Mouse (Mus musculus): ENCODE data around the gene Cactin. TPM values are rescaled to one million over a fixed set of nuclear protein-coding genes. Genes with fewer than 3 reads are reported as not detected.

Cactin gene
- polyA plus RNA-seq, 1 experiment from 2014 or later: 44.2 TPM

- Histone ChIP-seq H3K9ac (no peak overlapping the region), H3K9me3 (replicated peaks) (no peaks in the 10 kb centered on the region), H3K4me1 (peaks cover 48% of the 10 kb centered on the region), H3K27ac (no peak overlapping the region), H3K4me3 (replicated peaks) (no peak overlapping the region), H3K36me3 (peaks cover 62% of the 10 kb centered on the region), H3K4me2 (no peak overlapping the region), H3K27me3 (no peaks in the 10 kb centered on the region)
- ATAC-seq (replicated peaks; ENCODE audit: low FRiP score): no peak
- 91% methylated on average over 23 of the region's 23 CpGs for WGBS
Measured at GRCm38 (mm10) chr10:81323141-81323775, 2.4 kb downstream of the Cactin start.

DNA sequence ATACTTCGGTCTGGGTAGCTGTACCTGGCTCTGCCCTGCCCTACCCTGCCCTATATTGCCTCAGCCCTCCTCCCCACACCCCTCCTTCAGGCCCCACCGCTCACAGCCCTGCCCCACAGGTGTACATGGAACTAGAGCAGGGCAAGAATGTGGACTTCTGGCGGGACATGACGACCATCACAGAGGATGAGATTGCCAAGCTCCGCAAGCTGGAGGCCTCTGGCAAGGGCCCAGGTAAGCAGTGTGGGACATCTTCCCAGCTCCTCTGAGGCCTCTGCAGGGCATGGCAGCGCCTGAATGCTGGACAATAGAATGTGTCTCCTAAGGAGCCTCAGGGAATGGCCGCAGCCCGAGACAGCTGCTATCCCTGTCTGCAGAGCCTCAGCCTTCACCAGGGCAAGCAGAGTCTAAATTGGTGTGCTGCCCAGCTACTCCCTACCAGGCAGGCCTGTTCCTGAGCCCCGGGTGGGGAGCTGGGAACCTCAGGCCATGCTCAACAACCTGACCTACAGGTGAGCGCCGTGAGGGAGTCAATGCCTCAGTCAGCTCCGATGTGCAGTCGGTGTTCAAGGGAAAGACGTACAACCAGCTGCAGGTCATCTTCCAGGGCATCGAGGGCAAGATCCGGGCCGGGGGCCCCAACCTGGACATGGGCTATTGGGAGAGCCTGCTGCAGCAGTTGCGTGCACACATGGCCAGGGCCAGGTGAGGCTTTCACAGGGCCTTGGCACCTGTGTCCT, 3.1 kb downstream of the Cactin start:
- no peak for ATAC-seq (replicated peaks; ENCODE audit: low FRiP score)
- H3K27me3 ChIP-seq: no peaks in the 10 kb centered on the region
- 93% methylated on average over 18 of the region's 18 CpGs for WGBS
- peaks cover 55% of the 10 kb centered on the region for H3K36me3 ChIP-seq
- no peaks in the 10 kb centered on the region for H3K9me3 ChIP-seq (replicated peaks)
- no peak overlapping the region for H3K9ac ChIP-seq
- H3K4me2 ChIP-seq: no peak overlapping the region
- no peak overlapping the region for H3K27ac ChIP-seq
- H3K4me3 ChIP-seq (replicated peaks): no peak overlapping the region
- H3K4me1 ChIP-seq: peaks cover 48% of the 10 kb centered on the region

- ATAC-seq (replicated peaks; ENCODE audit: low FRiP score): no peak
- H3K27me3 ChIP-seq: no peaks in the 10 kb centered on the region
- H3K4me2 ChIP-seq: no peak overlapping the region
- H3K4me1 ChIP-seq: peaks cover 50% of the 10 kb centered on the region
- H3K9me3 ChIP-seq (replicated peaks): no peaks in the 10 kb centered on the region
- H3K4me3 ChIP-seq (replicated peaks): no peak overlapping the region
- WGBS: 88% methylated on average over 21 of the region's 21 CpGs
- no peak overlapping the region for H3K9ac ChIP-seq
- H3K36me3 ChIP-seq: peaks cover 54% of the 10 kb centered on the region
- H3K27ac ChIP-seq: 0 out of 2 replicates have a peak overlapping the region, but pooled peaks have one; percentile 22
Measured at GRCm38 (mm10) chr10:81325176-81325575, 4.3 kb downstream of the Cactin start.

DNA sequence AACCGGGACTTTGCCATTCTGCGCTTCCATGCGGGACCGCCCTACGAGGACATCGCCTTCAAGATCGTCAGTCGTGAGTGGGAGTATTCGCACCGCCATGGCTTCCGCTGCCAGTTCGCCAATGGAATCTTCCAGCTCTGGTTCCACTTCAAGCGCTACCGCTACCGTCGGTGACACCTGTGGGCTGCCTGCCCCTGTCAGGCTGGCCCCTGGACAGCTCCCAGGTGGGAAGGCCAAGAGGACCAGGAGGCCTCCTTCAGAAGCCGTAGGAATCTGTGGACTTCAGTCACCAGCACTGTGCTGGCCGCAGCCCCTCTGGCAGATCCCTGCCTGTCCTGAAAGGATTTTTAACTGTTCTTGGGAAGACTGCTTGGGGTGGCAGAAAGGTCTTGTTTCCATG, 4.9 kb downstream of the Cactin start:
- Histone ChIP-seq H3K9me3 (replicated peaks) (no peaks in the 10 kb centered on the region), H3K4me3 (replicated peaks) (no peak overlapping the region), H3K27me3 (no peaks in the 10 kb centered on the region), H3K27ac (peak overlapping the region; percentile 28), H3K36me3 (peaks cover 54% of the 10 kb centered on the region), H3K4me2 (no peak overlapping the region), H3K4me1 (peaks cover 52% of the 10 kb centered on the region), H3K9ac (no peak overlapping the region)
- 91% methylated on average over 18 of the region's 18 CpGs for WGBS
- no peak for ATAC-seq (replicated peaks; ENCODE audit: low FRiP score)

DNA sequence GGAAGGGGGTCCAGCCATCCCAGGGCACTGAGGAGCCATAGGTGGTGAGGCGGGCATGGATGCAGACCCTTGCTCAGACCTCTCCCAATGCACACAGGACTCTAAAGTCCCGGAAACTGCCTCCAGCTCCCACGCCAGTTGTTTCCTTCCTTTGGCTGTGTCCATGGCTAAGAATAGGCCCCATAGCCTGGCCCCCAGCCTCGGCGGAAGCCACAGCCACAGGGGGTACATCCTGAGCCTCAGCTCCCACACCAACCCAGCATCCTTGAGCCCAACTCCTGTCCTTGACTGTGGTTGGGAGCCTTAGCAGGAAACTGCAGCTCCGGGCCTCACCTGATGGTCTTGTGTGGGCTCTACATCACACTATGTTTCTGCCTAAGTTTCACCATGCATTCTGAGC, 6.0 kb downstream of the Cactin start:
- Histone ChIP-seq H3K4me2 (no peak overlapping the region), H3K9ac (no peak overlapping the region), H3K4me1 (peaks cover 53% of the 10 kb centered on the region), H3K4me3 (replicated peaks) (no peak overlapping the region), H3K36me3 (peaks cover 54% of the 10 kb centered on the region), H3K9me3 (replicated peaks) (no peaks in the 10 kb centered on the region), H3K27ac (peak overlapping the region; percentile 87), H3K27me3 (no peaks in the 10 kb centered on the region)
- no peak for ATAC-seq (replicated peaks; ENCODE audit: low FRiP score)
- 77% methylated on average over 6 of the region's 6 CpGs for WGBS

DNA sequence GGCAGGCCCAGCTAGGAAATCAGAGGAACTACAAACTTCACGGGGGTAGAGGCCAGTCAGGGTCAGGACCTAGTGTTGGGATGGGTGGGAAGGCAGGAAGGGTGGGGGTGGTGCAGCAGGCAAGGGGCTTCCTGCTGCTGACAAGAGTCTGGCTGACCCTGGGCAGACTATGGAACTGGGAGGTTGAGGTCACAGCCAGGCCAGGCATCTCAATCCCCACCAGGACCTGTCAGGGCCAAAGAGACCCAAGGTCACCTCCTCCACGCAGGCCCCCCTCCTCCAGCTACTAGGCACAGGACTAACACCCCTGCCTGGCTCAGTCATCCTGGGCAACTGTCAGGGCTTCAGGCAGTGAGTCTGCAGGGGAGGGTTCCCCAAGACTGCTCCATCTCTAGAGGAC, 7.1 kb downstream of the Cactin start:
- 0 out of 2 replicates have a peak overlapping the region, but pooled peaks have one; percentile 14 for H3K9ac ChIP-seq
- peaks cover 44% of the 10 kb centered on the region for H3K36me3 ChIP-seq
- peaks cover 9% of the 10 kb centered on the region; the same call in 1 of the 2 replicates for H3K27me3 ChIP-seq
- peaks cover 50% of the 10 kb centered on the region for H3K4me1 ChIP-seq
- 0 out of 2 replicates have a peak overlapping the region, but pooled peaks have one; percentile 25 for H3K4me3 ChIP-seq (replicated peaks)
- peak overlapping the region; percentile 49 for H3K4me2 ChIP-seq
- 21% methylated on average over 2 of the region's 2 CpGs for WGBS
- H3K27ac ChIP-seq: peak overlapping the region; percentile 87
- ATAC-seq (replicated peaks; ENCODE audit: low FRiP score): no peak
- H3K9me3 ChIP-seq (replicated peaks): no peaks in the 10 kb centered on the region

- WGBS: 9% methylated on average over 10 of the region's 10 CpGs
- Histone ChIP-seq H3K9me3 (replicated peaks) (no peaks in the 10 kb centered on the region), H3K9ac (peak within 1 kb of the TSS; percentile 14), H3K4me3 (replicated peaks) (peak within 1 kb of the TSS; percentile 25), H3K4me2 (peak within 1 kb of the TSS; percentile 49), H3K27ac (peak within 1 kb of the TSS; percentile 87), H3K4me1 (peaks cover 49% of the 10 kb centered on the region), H3K36me3 (peaks cover 40% of the 10 kb centered on the region), H3K27me3 (peaks cover 13% of the 10 kb centered on the region; the same call in 1 of the 2 replicates)
- ATAC-seq (replicated peaks; ENCODE audit: low FRiP score): peak; percentile 31; the same call in 1 of the 2 replicates
Measured at GRCm38 (mm10) chr10:81328386-81328785, 7.5 kb downstream of the Cactin start, which contains the start of gene Tbxa2r. Gene Tbxa2r, plus strand, starts transcription at chr10:81328731.

GRCm38 (mm10) chr10:81329194-81329975, 8.5 kb downstream of the Cactin start:
- H3K27me3 ChIP-seq: peaks cover 15% of the 10 kb centered on the region; the same call in 1 of the 2 replicates

DNA sequence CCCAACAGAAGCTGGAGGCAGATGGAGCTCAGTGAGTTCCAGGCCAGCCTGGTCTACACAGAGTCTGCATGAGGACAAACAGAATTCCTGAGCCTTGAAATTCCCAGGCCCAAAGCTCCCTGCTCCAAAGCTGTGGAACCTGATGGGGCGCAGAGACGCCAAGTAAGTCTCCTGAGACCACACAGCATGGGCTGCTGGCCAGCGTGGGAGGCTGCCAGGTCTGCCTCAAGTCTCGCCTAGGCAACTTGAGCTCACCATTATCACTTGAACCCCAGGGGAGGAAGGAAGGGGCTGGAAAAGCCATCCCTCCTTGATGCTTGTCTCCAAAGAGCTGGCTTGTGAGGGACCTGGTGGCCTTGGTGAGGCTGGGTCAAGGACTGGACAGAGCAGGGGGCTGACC, 9.1 kb downstream of the Cactin start:
- H3K27ac ChIP-seq: peak overlapping the region; percentile 87
- H3K4me3 ChIP-seq (replicated peaks): peak overlapping the region; percentile 25
- 64% methylated on average over 4 of the region's 4 CpGs for WGBS
- H3K9ac ChIP-seq: peak overlapping the region; percentile 11; the same call in 1 of the 2 replicates
- H3K4me1 ChIP-seq: peaks cover 54% of the 10 kb centered on the region
- peak overlapping the region; percentile 49 for H3K4me2 ChIP-seq
- H3K27me3 ChIP-seq: peaks cover 15% of the 10 kb centered on the region; the same call in 1 of the 2 replicates
- ATAC-seq (replicated peaks; ENCODE audit: low FRiP score): no peak
- no peaks in the 10 kb centered on the region for H3K9me3 ChIP-seq (replicated peaks)
- H3K36me3 ChIP-seq: peaks cover 24% of the 10 kb centered on the region

More at GRCm38 (mm10) chr10:81329194-81329975, 8.5 kb downstream of the Cactin start:
- Histone ChIP-seq H3K36me3 (peaks cover 30% of the 10 kb centered on the region), H3K4me1 (peaks cover 47% of the 10 kb centered on the region), H3K4me3 (replicated peaks) (peak overlapping the region; percentile 25), H3K4me2 (peak overlapping the region; percentile 49), H3K27ac (peak overlapping the region; percentile 87), H3K9me3 (replicated peaks) (no peaks in the 10 kb centered on the region), H3K9ac (peak overlapping the region; percentile 11)
- peak; percentile 61 for ATAC-seq (replicated peaks; ENCODE audit: low FRiP score)
- WGBS: 48% methylated on average over 10 of the region's 10 CpGs

- peaks cover under 1% of the 10 kb centered on the region for H3K36me3 ChIP-seq
- WGBS: 24% methylated on average over 29 of the region's 29 CpGs
- ATAC-seq (replicated peaks; ENCODE audit: low FRiP score): no peak
- H3K9ac ChIP-seq: peak overlapping the region; percentile 21; the same call in 1 of the 2 replicates
- H3K27ac ChIP-seq: no peak overlapping the region
- H3K9me3 ChIP-seq (replicated peaks): no peaks in the 10 kb centered on the region
- H3K4me1 ChIP-seq: peaks cover 66% of the 10 kb centered on the region
- H3K27me3 ChIP-seq: peaks cover 16% of the 10 kb centered on the region; the same call in 1 of the 2 replicates
- H3K4me3 ChIP-seq (replicated peaks): peak overlapping the region; percentile 27
- peak overlapping the region; percentile 50 for H3K4me2 ChIP-seq
Measured at GRCm38 (mm10) chr10:81332277-81332676, 11.4 kb downstream of the Cactin start.

- Histone ChIP-seq H3K27me3 (peaks cover 29% of the 10 kb centered on the region), H3K27ac (peak overlapping the region; percentile 83), H3K36me3 (no peaks in the 10 kb centered on the region), H3K9ac (no peak overlapping the region), H3K4me1 (peaks cover 53% of the 10 kb centered on the region), H3K9me3 (replicated peaks) (no peaks in the 10 kb centered on the region), H3K4me3 (replicated peaks) (no peak overlapping the region), H3K4me2 (0 out of 2 replicates have a peak overlapping the region, but pooled peaks have one; percentile 30)
- no peak for ATAC-seq (replicated peaks; ENCODE audit: low FRiP score)
- 50% methylated on average over 11 of the region's 11 CpGs for WGBS
Measured at GRCm38 (mm10) chr10:81334324-81334723, 13.4 kb downstream of the Cactin start.
